Mouse (Mus musculus) central nervous system, embryonic 18 days (tissue): ENCODE data around the gene P4hb. TPM values are rescaled to one million over a fixed set of nuclear protein-coding genes. Genes with fewer than 3 reads are reported as not detected.

ENCODE experiments used
- polyA plus RNA-seq: library from polyadenylated mRNA; depleted of rRNA; stranded (reverse); fragments of >200 nt; gene quantifications from 2 replicates; pipeline ENCODE4 v1.2.3, GENCODE M21; 2012; rRNA removed

Gene P4hb
- polyA plus RNA-seq = 153 and 156 TPM in 2 replicates

DNA sequence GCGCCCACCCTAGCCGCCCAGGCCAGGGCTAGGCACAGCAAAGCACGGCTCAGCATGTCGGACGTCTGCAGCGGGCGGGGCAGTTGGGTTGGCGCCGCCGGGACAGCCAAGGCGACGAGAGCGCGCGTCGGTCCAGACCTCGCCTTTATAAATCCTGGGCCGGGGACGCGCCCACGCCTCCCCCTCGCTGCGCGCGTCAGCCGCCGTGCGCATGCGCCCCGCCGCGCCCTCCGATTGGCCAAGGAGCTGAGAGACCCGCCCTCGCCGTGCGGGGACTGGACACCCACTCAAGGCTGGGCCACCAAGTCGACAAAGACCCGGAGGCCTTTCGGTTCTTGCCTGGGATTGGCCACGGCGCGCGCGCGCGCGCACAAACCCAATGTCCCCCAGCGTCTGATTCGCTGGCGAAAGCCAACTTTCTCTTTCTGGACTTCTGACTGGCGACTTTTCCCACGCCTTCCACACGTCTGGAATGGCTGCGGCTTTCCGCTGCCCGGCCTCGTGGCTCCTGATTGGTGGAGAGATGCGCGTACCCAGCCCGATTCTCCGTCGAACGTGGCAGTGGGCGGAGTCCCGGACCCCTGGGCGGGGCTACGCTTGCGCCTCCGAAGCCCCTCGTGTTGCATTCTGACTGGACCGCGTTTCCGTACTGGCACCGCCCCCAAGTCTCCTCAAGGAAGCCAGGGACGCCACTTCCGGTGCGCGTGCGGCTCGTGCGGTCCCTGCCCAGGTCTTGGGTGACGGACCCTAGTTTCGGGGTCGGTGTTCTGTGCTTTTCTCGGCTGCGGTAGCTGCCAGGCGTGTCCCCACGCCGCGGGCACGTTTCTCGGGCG lies at the start of gene P4hb:
Gene P4hb (minus strand): TSS at position 502 of the 833 bp plus-strand sequence.

DNA sequence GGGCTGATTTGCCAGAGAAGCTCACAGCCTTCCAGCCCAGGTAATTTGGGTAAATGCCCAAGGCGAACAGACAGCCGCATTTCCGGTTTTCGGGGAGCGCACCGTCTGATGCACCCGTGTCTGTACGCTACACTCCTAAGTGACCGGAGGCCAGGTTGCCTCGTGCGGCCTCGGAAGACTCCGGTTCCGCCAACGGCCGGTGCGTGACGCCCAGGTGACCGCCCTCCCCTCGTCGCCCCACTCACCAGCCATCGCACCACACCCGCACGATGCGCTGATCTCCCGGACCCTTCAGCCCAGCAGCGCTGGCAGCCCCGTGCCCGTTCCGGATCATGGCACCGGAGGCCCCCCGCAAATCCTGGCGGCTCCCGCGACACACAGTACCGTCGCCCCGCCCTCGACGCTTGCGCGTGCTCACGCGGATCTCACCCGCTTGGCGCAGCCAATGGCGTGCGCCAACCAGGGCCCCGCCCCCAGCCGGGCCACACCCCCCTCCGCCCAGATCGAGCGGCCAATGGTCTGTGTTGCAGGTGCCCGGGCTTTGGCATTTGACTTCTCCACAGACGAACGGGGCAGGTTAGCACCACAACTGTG lies 44.6 kb upstream of the P4hb start, which contains the start of gene Pcyt2:
Gene Pcyt2 (minus strand): TSS at position 418 of the 594 bp plus-strand sequence.

DNA sequence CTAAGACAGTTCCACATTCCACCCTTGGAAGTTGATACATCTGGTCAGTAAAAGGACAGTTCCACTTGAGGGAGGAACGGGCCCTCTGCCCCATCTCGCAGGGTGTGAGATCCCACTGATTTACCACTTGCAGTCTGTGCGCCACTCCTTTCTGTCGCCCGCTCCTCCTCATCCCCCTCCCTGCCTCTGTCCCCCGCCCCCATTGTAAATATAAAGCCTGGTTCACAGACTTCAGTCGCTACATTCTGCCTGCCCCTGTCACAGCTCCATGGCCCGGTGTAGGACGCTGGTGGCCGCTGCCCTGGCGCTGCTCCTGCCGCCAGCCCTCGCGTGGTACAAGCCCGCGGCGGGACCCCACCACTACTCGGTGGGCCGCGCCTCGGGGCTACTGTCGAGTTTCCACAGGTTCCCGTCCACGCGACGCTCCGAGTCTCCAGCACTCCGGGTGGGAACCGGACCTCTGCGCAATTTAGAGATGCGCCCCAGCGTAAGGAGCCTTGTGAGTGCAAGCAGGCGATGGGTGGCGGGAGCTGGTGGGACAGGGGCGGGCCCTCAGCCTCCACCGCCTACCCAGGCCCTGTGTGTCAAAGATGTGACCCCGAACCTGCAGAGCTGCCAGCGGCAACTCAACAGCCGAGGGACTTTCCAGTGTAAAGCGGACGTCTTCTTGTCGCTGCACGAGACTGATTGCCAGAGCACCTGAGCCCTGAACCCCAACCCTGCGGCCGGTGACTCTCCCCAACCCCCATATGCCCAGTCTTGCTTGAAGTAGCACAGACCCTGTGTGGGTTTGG lies 35.4 kb upstream of the P4hb start, which contains the start of gene Npb:
Gene Npb (plus strand): TSS at position 237 of the 794 bp plus-strand sequence.

DNA sequence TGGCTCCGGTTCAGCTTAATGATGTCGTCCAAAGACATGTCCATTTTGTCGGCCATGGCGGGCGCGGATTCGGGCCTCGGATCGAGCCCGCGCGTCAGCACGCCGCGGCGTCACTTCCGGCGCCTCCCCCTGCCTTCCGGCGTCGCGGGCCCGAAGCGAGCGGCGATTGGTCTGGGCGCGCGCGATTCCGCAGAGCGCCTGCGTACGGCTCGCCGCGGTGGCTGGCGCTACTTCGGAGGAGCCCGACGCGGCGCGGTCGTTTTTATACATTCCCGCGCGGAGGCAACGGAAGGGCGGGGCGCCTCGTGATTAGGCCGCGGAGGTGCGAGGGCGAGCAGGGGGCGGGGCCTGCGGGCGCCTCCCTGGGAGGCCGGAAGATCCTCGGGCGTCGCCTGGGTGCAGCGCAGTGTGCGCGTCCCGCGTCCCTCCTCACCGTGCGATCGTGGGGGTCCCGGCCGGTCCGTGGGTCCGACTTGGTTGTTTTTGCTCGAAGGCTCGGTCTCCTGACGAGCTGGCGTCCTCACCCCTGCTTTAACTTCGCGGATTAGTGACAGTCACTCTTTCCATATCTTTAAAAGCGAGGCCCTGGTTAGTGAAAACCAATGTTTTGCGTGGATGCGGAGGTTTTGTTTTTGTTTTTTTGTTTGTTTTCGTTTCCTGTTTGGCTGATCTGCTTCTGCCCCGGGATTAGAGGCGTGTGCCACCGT lies 25.4 kb upstream of the P4hb start, which contains the start of the genes Alyref and Anapc11:
Gene Alyref (minus strand): TSS at position 83 of the 707 bp plus-strand sequence.
Gene Anapc11 (plus strand): TSS at position 139 of the 707 bp plus-strand sequence.

DNA sequence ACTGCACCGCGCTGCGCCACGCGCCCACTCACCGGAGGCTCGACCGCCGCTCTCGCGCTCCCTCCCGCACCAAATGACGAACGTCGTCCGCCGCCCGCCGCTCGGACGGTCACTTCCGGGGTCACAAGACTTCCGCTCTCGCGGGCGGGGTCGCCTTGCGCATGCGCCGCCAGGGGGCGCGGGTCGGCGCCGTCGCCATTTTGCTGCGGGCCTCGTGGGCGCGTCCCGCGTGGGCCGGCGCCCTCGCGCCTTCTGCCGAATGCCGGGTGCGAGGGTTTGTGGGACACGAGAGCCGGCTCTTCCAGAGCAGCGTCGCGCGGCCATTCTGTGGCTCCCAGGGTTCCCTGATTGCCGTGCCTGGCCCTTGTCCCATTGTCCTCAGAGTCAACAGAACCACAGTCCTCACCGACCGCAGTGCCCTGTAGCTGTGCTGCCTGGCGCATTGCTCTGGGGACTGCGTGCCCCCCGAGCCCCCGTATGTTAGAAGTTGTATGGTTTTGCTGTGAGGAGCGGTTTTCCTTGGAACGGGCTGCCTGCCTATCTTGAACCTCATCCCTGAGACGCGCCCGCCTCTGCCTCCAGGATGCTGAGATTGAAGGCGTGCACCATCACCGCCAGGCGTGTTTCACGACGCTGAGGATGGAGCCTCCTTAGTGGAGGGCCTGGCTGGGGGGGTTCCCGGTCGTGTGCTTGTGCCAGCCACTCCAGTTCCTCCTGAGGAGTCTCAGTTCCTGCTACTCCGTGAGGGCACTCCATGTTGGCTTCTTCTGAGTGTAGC lies 8.6 kb upstream of the P4hb start, which contains the start of gene Arhgdia:
Gene Arhgdia (minus strand): TSS at position 135 of the 778 bp plus-strand sequence.

DNA sequence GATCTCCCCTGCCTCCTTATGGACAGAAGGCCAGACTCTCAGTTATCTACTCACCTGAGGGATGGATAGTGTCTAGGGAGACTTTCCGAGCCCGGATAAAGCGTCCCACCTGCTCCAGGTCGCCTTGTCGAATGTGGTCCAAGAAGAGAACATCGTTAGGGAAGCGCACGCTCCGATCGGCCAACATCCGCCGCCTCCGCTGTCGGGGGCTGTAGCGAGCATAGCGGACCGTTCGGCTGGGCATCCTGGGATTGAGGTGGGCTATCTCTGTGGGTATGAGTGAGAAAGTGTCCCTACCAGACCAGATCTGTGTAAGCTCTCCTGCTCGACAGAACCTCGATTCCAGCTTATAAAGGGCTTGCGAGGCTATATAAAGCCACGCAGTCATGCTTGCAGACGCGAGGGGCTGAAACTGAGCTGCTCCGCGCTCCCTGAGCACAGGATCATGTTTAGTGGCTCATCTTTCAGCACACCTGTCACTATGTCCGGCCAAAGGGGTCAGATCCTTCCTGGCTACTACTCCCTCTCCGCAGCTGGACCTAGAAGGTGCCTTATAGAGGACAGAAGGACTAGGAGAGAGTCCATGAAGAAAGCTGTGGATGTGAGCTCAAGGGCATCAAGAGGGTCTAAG lies 22.1 kb downstream of the P4hb start, which contains the start of gene Ppp1r27:
Gene Ppp1r27 (minus strand): TSS at position 323 of the 631 bp plus-strand sequence.

DNA sequence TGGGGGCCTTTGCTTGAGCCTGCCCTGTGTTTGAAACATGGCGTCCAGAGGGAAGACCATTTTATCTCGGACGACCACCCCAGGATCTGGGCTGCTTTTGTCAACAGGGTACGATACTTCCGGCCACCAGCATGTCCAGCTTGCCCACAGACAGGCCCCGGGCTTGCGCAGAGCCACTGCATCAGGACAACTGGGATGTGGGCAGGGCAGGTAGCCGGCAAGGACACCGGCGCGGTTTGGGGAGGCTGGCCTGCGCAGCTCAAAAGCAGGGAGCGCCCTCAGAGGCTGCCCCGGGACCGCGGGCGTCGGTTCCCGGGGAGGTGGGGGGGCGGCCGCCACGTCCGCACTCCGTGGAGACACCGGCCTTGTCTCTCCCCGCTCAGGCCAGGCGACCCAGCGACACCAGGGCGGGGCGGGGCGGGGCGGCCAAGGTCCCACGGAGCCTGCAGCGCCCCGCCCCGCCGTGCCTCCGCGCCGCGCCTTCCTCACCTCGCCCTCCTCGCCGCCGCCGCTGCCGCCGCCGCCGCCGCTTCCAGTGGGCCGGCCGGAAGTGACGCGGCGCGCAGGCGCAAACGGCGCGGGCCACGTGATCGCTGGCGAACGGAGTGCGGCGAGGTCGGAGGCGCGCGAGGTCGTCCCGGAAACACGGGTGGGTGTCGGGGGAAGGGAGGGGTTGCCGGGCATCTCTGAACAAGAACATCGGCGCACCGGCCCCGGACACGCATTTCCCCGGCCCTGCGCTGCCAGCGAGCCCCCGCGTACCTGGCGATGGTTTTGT lies 23.7 kb downstream of the P4hb start, which contains the start of gene Mcrip1:
Gene Mcrip1 (minus strand): TSS at position 560 of the 778 bp plus-strand sequence.

DNA sequence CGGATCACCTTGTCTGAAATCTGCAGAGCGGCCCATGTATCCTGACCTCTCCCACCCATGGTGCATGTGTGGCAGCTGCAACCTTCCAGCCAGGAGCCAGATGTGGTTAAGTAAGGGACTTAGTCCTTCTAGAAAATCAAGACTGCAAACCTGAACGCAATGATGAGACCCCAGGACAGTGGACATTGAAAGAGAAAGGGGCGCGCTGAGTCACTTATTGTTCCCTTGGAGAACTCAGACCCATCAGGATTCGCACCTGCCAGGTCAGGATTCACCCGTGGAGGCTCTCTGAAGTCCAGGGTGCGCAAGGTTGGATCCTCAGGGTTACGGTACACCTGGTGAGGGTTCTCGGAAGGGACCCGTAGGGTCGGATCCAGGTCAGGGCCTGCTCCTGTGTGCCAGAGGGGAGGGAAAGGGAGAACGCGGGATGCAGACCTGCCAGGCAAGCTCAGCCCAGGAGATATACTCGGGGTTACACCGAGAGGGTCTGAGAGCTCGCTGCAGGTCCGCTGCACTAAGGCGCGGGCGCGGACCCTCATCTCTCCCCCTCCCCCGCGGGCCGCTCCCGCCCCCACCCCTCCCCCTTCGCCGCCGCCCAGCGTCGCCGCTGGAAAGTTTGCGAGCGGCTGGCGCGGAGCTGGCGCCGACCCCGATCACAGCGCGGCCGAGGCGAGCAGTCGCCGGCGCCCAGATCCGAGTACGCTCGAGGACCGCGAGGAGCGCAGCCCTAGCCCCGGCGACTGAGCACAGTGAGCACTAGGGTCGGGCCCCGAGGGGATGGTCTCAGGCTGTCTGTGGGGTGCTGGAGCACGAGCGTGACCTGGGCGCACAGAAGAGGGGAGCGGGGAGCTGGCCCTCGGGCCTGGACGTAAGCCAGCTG lies 42.7 kb downstream of the P4hb start, which contains the start of gene Gcgr:
Gene Gcgr (plus strand): TSS at position 615 of the 880 bp plus-strand sequence.

Other genes with a start within 250 kb of the P4hb start
- 1,434 and 1,972 TPM in 2 replicates for gene Actg1, start 224.7 kb downstream of the P4hb start, polyA plus RNA-seq
- 0.49 and 0.66 TPM in 2 replicates for gene Fscn2, start 211.7 kb downstream of the P4hb start, polyA plus RNA-seq
- 107 and 108 TPM in 2 replicates for gene Faap100, start 194.5 kb downstream of the P4hb start, polyA plus RNA-seq
- gene Nploc4, start 135.5 kb downstream of the P4hb start, polyA plus RNA-seq = 52.6 and 53.0 TPM in 2 replicates
- not detected in 2 replicates for gene Tspan10, start 130.6 kb downstream of the P4hb start, polyA plus RNA-seq
- gene Pde6g, start 119.8 kb downstream of the P4hb start, polyA plus RNA-seq = 0.32 and 0.56 TPM in 2 replicates
- gene Oxld1, start 115.2 kb downstream of the P4hb start, polyA plus RNA-seq = 8.6 and 10.0 TPM in 2 replicates
- 30.3 and 32.5 TPM in 2 replicates for gene Ccdc137, start 115.1 kb downstream of the P4hb start, polyA plus RNA-seq
- 42.5 and 46.3 TPM in 2 replicates for gene Arl16, start 105.6 kb downstream of the P4hb start, polyA plus RNA-seq
- 107 and 119 TPM in 2 replicates for gene Mrpl12, start 88.6 kb downstream of the P4hb start, polyA plus RNA-seq
- 33.0 and 33.5 TPM in 2 replicates for gene Slc25a10, start 81.4 kb downstream of the P4hb start, polyA plus RNA-seq
- gene Gcgr, start 42.6 kb downstream of the P4hb start, polyA plus RNA-seq = 0.10 and 0.45 TPM in 2 replicates
- 192 and 196 TPM in 2 replicates for gene Mcrip1, start 23.5 kb downstream of the P4hb start, polyA plus RNA-seq
- 1.1 TPM in 1 of 2 replicates, not detected in the other for gene Ppp1r27, start 22.1 kb downstream of the P4hb start, polyA plus RNA-seq
- 443 and 473 TPM in 2 replicates for gene Arhgdia, start 8.4 kb upstream of the P4hb start, polyA plus RNA-seq
- gene Alyref, start 25.1 kb upstream of the P4hb start, polyA plus RNA-seq = 83.1 and 83.5 TPM in 2 replicates
- 185 and 196 TPM in 2 replicates for gene Anapc11, start 25.2 kb upstream of the P4hb start, polyA plus RNA-seq
- 0.22 and 0.57 TPM in 2 replicates for gene Npb, start 35.2 kb upstream of the P4hb start, polyA plus RNA-seq
- gene Pcyt2, start 44.7 kb upstream of the P4hb start, polyA plus RNA-seq = 286 and 294 TPM in 2 replicates
- 67.4 and 67.5 TPM in 2 replicates for gene Sirt7, start 52.0 kb upstream of the P4hb start, polyA plus RNA-seq
- gene Mafg, start 60.3 kb upstream of the P4hb start, polyA plus RNA-seq = 69.7 and 75.8 TPM in 2 replicates
- gene Pycr1, start 70.5 kb upstream of the P4hb start, polyA plus RNA-seq = 19.2 and 19.8 TPM in 2 replicates
- gene Myadml2, start 74.9 kb upstream of the P4hb start, polyA plus RNA-seq = 0.63 and 0.74 TPM in 2 replicates
- 7.3 and 7.5 TPM in 2 replicates for gene Notum, start 87.9 kb upstream of the P4hb start, polyA plus RNA-seq
- 70.1 and 71.8 TPM in 2 replicates for gene Aspscr1, start 99.7 kb upstream of the P4hb start, polyA plus RNA-seq
- 56.6 and 60.2 TPM in 2 replicates for gene Cenpx, start 140.5 kb upstream of the P4hb start, polyA plus RNA-seq
- gene Lrrc45, start 140.7 kb upstream of the P4hb start, polyA plus RNA-seq = 144 TPM in 2 replicates
- gene Rac3, start 148.2 kb upstream of the P4hb start, polyA plus RNA-seq = 858 and 954 TPM in 2 replicates
- 6.9 and 7.2 TPM in 2 replicates for gene Dcxr, start 154.0 kb upstream of the P4hb start, polyA plus RNA-seq
- 2.5 and 4.2 TPM in 2 replicates for gene Cbr2, start 158.9 kb upstream of the P4hb start, polyA plus RNA-seq
- gene Hmga1b, start 189.5 kb upstream of the P4hb start, polyA plus RNA-seq = 0.82 and 1.0 TPM in 2 replicates
- 118 and 127 TPM in 2 replicates for gene Rfng, start 211.0 kb upstream of the P4hb start, polyA plus RNA-seq
- 294 and 308 TPM in 2 replicates for gene Gps1, start 211.0 kb upstream of the P4hb start, polyA plus RNA-seq
- 38.1 and 38.2 TPM in 2 replicates for gene Dus1l, start 223.2 kb upstream of the P4hb start, polyA plus RNA-seq